Mouse (Mus musculus): ENCODE data around the gene Qk.

DNA sequence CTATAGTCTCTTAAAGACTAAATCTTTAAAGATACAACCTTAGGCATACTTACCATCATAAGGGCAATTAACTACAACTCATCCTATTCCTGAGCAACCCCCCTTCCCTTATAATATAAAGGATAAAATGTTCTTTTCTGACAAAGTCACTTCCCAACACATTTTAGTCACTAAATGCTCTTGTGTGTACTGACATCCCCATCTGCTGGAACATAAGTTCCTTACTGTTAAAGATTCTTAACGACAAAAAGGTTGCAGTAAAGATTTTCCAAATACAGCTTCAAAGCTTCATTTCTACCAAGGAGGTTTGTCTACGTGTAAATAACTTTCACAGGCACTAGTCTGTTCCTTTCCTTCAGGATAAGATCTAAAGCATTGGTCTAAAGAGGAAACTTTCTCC is 13.2 kb downstream of the Qk start:
- TF ChIP-seq MAFK (IDR thresholded peaks at IDR 0.05; ENCODE audit: insufficient read depth, low read depth, low read length) (no peak), ZNF384 (IDR thresholded peaks at IDR 0.05; ENCODE audit: low read depth, low read length) (no peak), HCFC1 (IDR thresholded peaks at IDR 0.05; ENCODE audit: borderline replicate concordance, insufficient read depth, low read length) (no peak)

Data from ES-E14 (cell line).